ENCODE assay signal across 15 mouse cellular contexts in genomic region chr13:54212516-54212915, GRCm38 (mm10). TPM values are rescaled to one million over a fixed set of nuclear protein-coding genes. Genes with fewer than 3 reads are reported as not detected.
DNase-seq lines count a peak whose midpoint lies in the region; ATAC-seq lines count a peak whose summit lies in the region.
"Had no signal": no experiment of that assay in that cellular context is flagged by ENCODE, and none has a peak within 500 bp of the region (broad histone marks: within the 10 kb centered on the region; RNA-seq: fewer than 3 reads in every experiment).

No protein-coding gene starts in this region.

- H3K27me3 ChIP-seq in kidney, embryonic 14.5 days (ENCODE audit: control insufficient read depth, insufficient read depth, low read length), result no peaks in the 10 kb centered on the region
- H3K27me3 ChIP-seq in forebrain, embryonic 16.5 days (replicated peaks; ENCODE audit: control insufficient read depth, insufficient read depth, low read length), result no peaks in the 10 kb centered on the region
- H3K27me3 ChIP-seq in midbrain, embryonic 10.5 days (ENCODE audit: low read depth, poor library complexity, severe bottlenecking), result no peaks in the 10 kb centered on the region; the same call in 1 of the 2 replicates
- H3K27me3 ChIP-seq in neural tube, embryonic 13.5 days, result no peaks in the 10 kb centered on the region
- H3K27me3 ChIP-seq: liver, embryonic 15.5 days had no signal

- WGBS in kidney, embryonic 14.5 days, result 57% methylated on average over 5 of the region's 5 CpGs
- 51% methylated on average over 5 of the region's 5 CpGs for WGBS in forebrain, embryonic 16.5 days
- WGBS in midbrain, embryonic 10.5 days, result 63% methylated on average over 5 of the region's 5 CpGs
- WGBS in neural tube, embryonic 13.5 days, result 55% methylated on average over 5 of the region's 5 CpGs

- peak overlapping the region; percentile 17; the same call in 1 of the 2 replicates for H3K27ac ChIP-seq in kidney, embryonic 14.5 days (ENCODE audit: low read depth, low read length)
- H3K27ac ChIP-seq in forebrain, embryonic 16.5 days (ENCODE audit: low read length), result peak overlapping the region; percentile 6
- peak overlapping the region; percentile 79 for H3K27ac ChIP-seq in midbrain, embryonic 10.5 days (replicated peaks)
- peak overlapping the region; percentile 87 for H3K27ac ChIP-seq in neural tube, embryonic 13.5 days (replicated peaks)
- H3K27ac ChIP-seq: heart, embryonic 15.5 days; limb, embryonic 13.5 days; liver, embryonic 15.5 days; stomach, postnatal 0 days had no signal

- H3K36me3 ChIP-seq in kidney, embryonic 14.5 days (ENCODE audit: control insufficient read depth, insufficient read depth, low read length), result no peaks in the 10 kb centered on the region
- H3K36me3 ChIP-seq in forebrain, embryonic 16.5 days (ENCODE audit: control insufficient read depth, insufficient read depth), result no peaks in the 10 kb centered on the region
- H3K36me3 ChIP-seq in midbrain, embryonic 10.5 days, result no peaks in the 10 kb centered on the region
- H3K36me3 ChIP-seq in neural tube, embryonic 13.5 days, result no peaks in the 10 kb centered on the region
- H3K36me3 ChIP-seq: heart, embryonic 15.5 days; limb, embryonic 13.5 days; liver, embryonic 15.5 days had no signal

- no peaks in the 10 kb centered on the region for H3K9me3 ChIP-seq in kidney, embryonic 14.5 days (ENCODE audit: control insufficient read depth, low read length)
- H3K9me3 ChIP-seq in forebrain, embryonic 16.5 days (ENCODE audit: control insufficient read depth, low read length), result no peaks in the 10 kb centered on the region
- no peaks in the 10 kb centered on the region for H3K9me3 ChIP-seq in midbrain, embryonic 10.5 days (replicated peaks)
- no peaks in the 10 kb centered on the region for H3K9me3 ChIP-seq in neural tube, embryonic 13.5 days
- H3K9me3 ChIP-seq: heart, embryonic 15.5 days; limb, embryonic 13.5 days; liver, embryonic 15.5 days had no signal

- no peak for ATAC-seq in kidney, embryonic 14.5 days (ENCODE audit: low FRiP score, low TSS enrichment)
- no peak for ATAC-seq in forebrain, embryonic 16.5 days
- ATAC-seq in neural tube, embryonic 13.5 days (ENCODE audit: low read depth), result peak; percentile 52; the same call in 1 of the 2 replicates

- H3K4me1 ChIP-seq in kidney, embryonic 14.5 days (ENCODE audit: control insufficient read depth, insufficient read depth, low read length), result no peaks in the 10 kb centered on the region; the same call in 1 of the 2 replicates
- H3K4me1 ChIP-seq in forebrain, embryonic 16.5 days (replicated peaks; ENCODE audit: control insufficient read depth, insufficient read depth, low read length), result peaks cover 13% of the 10 kb centered on the region; the same call in 1 of the 2 replicates
- peaks cover 56% of the 10 kb centered on the region for H3K4me1 ChIP-seq in midbrain, embryonic 10.5 days
- H3K4me1 ChIP-seq in neural tube, embryonic 13.5 days (replicated peaks), result peaks cover 29% of the 10 kb centered on the region
- H3K4me1 ChIP-seq: heart, embryonic 15.5 days; liver, embryonic 15.5 days had no signal

- no peak overlapping the region for H3K9ac ChIP-seq in kidney, embryonic 14.5 days (ENCODE audit: low read depth, low read length)
- H3K9ac ChIP-seq in forebrain, embryonic 16.5 days (replicated peaks; ENCODE audit: low read depth, low read length), result no peak overlapping the region
- no peak overlapping the region for H3K9ac ChIP-seq in neural tube, embryonic 13.5 days
- H3K9ac ChIP-seq: heart, embryonic 15.5 days; limb, embryonic 13.5 days; liver, embryonic 15.5 days had no signal

- H3K4me2 ChIP-seq in kidney, embryonic 14.5 days (replicated peaks; ENCODE audit: low read depth, low read length), result no peak overlapping the region
- H3K4me2 ChIP-seq in forebrain, embryonic 16.5 days (ENCODE audit: low read length), result no peak overlapping the region
- peak overlapping the region; percentile 33 for H3K4me2 ChIP-seq in neural tube, embryonic 13.5 days
- H3K4me2 ChIP-seq: heart, embryonic 15.5 days; limb, embryonic 13.5 days; liver, embryonic 15.5 days had no signal

- DNase-seq in kidney, adult 8-10 months, result no peak
- DNase-seq in midbrain, embryonic 10.5 days (ENCODE audit: low spot score), result no peak
- no peak for DNase-seq in layer of hippocampus, postnatal 36 days
- no peak for DNase-seq in left cerebral cortex, adult 18-20 months (ENCODE audit: low spot score in 2 of 2)
- DNase-seq in adrenal gland, adult 8-10 months, result no peak
- DNase-seq: adrenal gland, postnatal 25 days; lung, postnatal 10 days; thymus, postnatal 36 days had no signal

- no peak overlapping the region for H3K4me3 ChIP-seq in kidney, embryonic 14.5 days (ENCODE audit: low read length)
- H3K4me3 ChIP-seq in forebrain, embryonic 16.5 days (replicated peaks; ENCODE audit: low read length), result no peak overlapping the region
- H3K4me3 ChIP-seq in midbrain, embryonic 10.5 days, result peak overlapping the region; percentile 18; the same call in 1 of the 2 replicates
- H3K4me3 ChIP-seq in neural tube, embryonic 13.5 days, result no peak overlapping the region
- H3K4me3 ChIP-seq: heart, embryonic 15.5 days; limb, embryonic 13.5 days; liver, embryonic 15.5 days had no signal

RNA-seq across cellular contexts. Expression of gene Hrh2, which starts 20.6 kb away (rescaled TPM):
- 0.11 TPM in 1 of 2 replicates, not detected in the other for polyA plus RNA-seq in kidney, embryonic 14.5 days (2014; fragmentation: Nextera tagmentation; extraction: Ambion mirVana)
- polyA plus RNA-seq in forebrain, embryonic 16.5 days (2015; fragmentation: Nextera tagmentation; extraction: Ambion mirVana), result 0.73 and 0.77 TPM in 2 replicates
- polyA plus RNA-seq in midbrain, embryonic 10.5 days (2016; fragmentation: Nextera tagmentation; extraction: Ambion mirVana), result 0.14 and 0.15 TPM in 2 replicates
- polyA plus RNA-seq in neural tube, embryonic 13.5 days (2015; fragmentation: Nextera tagmentation; extraction: Ambion mirVana), result 0.25 and 0.26 TPM in 2 replicates
- total RNA-seq in layer of hippocampus, postnatal 36 days (2021), result 1 to 10 TPM; 6.6 to 7.0 TPM
- total RNA-seq in left cerebral cortex, adult 18-20 months (2021), result 10 to 100 TPM; 15.3 to 15.5 TPM
- total RNA-seq in adrenal gland, adult 8-10 months (2022), result under 1 TPM; 0.10 to 0.48 (median 0.34) TPM

Comparison
In these comparisons a context has a peak if more than half of its experiments do, and no peak if none do; other contexts are left out.
1. H3K27ac ChIP-seq: peak in every context shown above with its lines; median percentile 87 in neural tube, embryonic 13.5 days; 79 in midbrain, embryonic 10.5 days; 17 in kidney, embryonic 14.5 days; 6 in forebrain, embryonic 16.5 days.